Mouse (Mus musculus) CH12.LX (cell line): ENCODE measurements around the gene Tcp10c.
"Not testable (repeated sequence)": the region's sequence is repeated elsewhere in the genome, so short reads cannot be mapped to it uniquely, and the experiment has no call there.

Experiments
- BHLHE40 ChIP-seq: IDR thresholded peaks from 2 replicates; pipeline ENCODE4 v1.6.1; 2011; ENCODE audit warnings: mild to moderate bottlenecking, low read depth, low read length, improper control_type of control experiment
- CTCF ChIP-seq, 2 experiments: IDR thresholded peaks in 1 of 2; conservative IDR thresholded peaks in 1 of 2; 2 replicates each; pipeline ENCODE4 v1.5.1; 2011 to 2012; ENCODE audit warnings: low read depth in 2 of 2, low read length in 2 of 2, improper control_type of control experiment in 1 of 2, inconsistent platforms in 1 of 2, mild to moderate bottlenecking in 1 of 2, moderate library complexity in 1 of 2
- EP300 ChIP-seq: IDR thresholded peaks from 2 replicates; pipeline ENCODE4 v1.6.1; 2011; ENCODE audit warnings: low read length, improper control_type of control experiment
- POLR2A ChIP-seq: IDR thresholded peaks from 2 replicates; pipeline ENCODE4 v1.6.1; 2011; ENCODE audit warnings: low read depth, mild to moderate bottlenecking, improper control_type of control experiment, low read length
- RAD21 ChIP-seq: IDR thresholded peaks from 2 replicates; pipeline ENCODE4 v1.6.1; 2011; ENCODE audit warnings: low read depth, mild to moderate bottlenecking, low read length, improper control_type of control experiment, moderate library complexity
- TCF12 ChIP-seq: IDR thresholded peaks from 2 replicates; pipeline ENCODE4 v1.6.1; 2014; ENCODE audit warnings: low read depth, mild to moderate bottlenecking, inconsistent platforms, low read length, improper control_type of control experiment
- ZKSCAN1 ChIP-seq: IDR thresholded peaks from 2 replicates; pipeline ENCODE4 v1.6.1; 2012; ENCODE audit warnings: low read depth, inconsistent platforms, low read length, improper control_type of control experiment, borderline replicate concordance

- TF ChIP-seq EP300; TCF12; CTCF (conservative IDR thresholded peaks at IDR 0.05 in 1 of 2, IDR thresholded peaks at IDR 0.05 in 1 of 2; ENCODE audit: low read depth in 2 of 2, low read length in 2 of 2); ZKSCAN1; BHLHE40; RAD21; POLR2A: not testable (repeated sequence)
Observed at GRCm38 (mm10) chr17:13363773-13364172, 9.4 kb downstream of the Tcp10c start.
